Comparison of ENCODE assay signal across 8 mouse cellular contexts in the genomic region with DNA sequence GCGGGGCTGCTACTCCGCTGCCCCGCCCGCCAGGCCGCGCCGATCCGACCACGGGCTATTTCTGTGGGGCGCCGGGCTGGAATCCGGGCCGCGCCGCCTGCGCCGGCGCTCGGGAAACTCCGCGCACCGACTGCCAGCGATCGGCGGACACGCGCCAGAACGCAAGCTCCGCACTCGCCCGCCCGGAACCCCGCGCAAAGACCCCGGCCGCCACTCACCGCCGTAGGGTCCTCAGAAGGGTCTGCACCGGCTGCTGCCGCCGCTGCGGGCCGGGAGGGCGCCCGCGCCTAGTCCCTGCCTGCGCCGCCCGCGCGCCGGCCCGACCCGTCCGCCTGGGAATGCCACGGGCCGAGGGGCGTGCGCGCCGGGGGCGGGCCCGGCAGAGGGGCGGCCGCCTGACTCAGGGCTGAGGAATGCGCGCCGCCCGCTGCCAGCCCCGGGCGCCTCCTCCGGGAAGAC. TPM values are rescaled to one million over a fixed set of nuclear protein-coding genes. Genes with fewer than 3 reads are reported as not detected.
DNase-seq lines count a peak whose midpoint lies in the region; ATAC-seq and TF ChIP-seq lines count a peak whose summit lies in the region.

A gene (minus strand): TSS at position 350 of the 459 bp plus-strand sequence.

- 0% methylated on average over 61 of the region's 72 CpGs for whole genome bisulfite sequencing in hindbrain, embryonic 15.5 days
- under 1% methylated on average over 72 of the region's 72 CpGs for WGBS in limb, embryonic 10.5 days
- under 1% methylated on average over 58 of the region's 72 CpGs for WGBS in midbrain, embryonic 13.5 days

- no peak for TF ChIP-seq CTCF in layer of hippocampus, adult 2 months (conservative IDR thresholded peaks at IDR 0.05)

- no peak for DNase-seq in layer of hippocampus, adult 2 months (ENCODE audit: low spot score in 2 of 2)
- DNase-seq in layer of hippocampus, adult 9-10 months (ENCODE audit: low spot score), result no peak
- DNase-seq in adrenal gland, postnatal 36 days, result peak; percentile 83 to 89
- peak; percentile 51 to 54 for DNase-seq in gastrocnemius, adult 8-10 months (ENCODE audit: low spot score in 2 of 2)
- peak; percentile 74 for DNase-seq in limb, embryonic 10.5 days (ENCODE audit: low spot score)
- no peak for DNase-seq in frontal cortex, postnatal 10 days (ENCODE audit: low spot score in 2 of 2)

- peak within 1 kb of the TSS; percentile 75 for H3K9ac ChIP-seq in hindbrain, embryonic 15.5 days
- peak within 1 kb of the TSS; percentile 83 for H3K9ac ChIP-seq in midbrain, embryonic 13.5 days (replicated peaks)

- H3K27me3 ChIP-seq in hindbrain, embryonic 15.5 days, result peaks cover 19% of the 10 kb centered on the region
- H3K27me3 ChIP-seq in limb, embryonic 10.5 days (ENCODE audit: low read depth, poor library complexity, severe bottlenecking), result peaks cover 13% of the 10 kb centered on the region; the same call in 1 of the 2 replicates
- H3K27me3 ChIP-seq in midbrain, embryonic 13.5 days, result peaks cover 50% of the 10 kb centered on the region

- peak within 1 kb of the TSS; percentile 88 for H3K27ac ChIP-seq in layer of hippocampus, adult 2 months
- H3K27ac ChIP-seq in hindbrain, embryonic 15.5 days (replicated peaks), result peak within 1 kb of the TSS; percentile 69
- H3K27ac ChIP-seq in limb, embryonic 10.5 days, result peak within 1 kb of the TSS; percentile 93
- peak within 1 kb of the TSS; percentile 53 for H3K27ac ChIP-seq in midbrain, embryonic 13.5 days

- peaks cover 70% of the 10 kb centered on the region for H3K4me1 ChIP-seq in hindbrain, embryonic 15.5 days (replicated peaks)
- H3K4me1 ChIP-seq in limb, embryonic 10.5 days, result peaks cover 72% of the 10 kb centered on the region
- H3K4me1 ChIP-seq in midbrain, embryonic 13.5 days (replicated peaks), result peaks cover 32% of the 10 kb centered on the region

- no peaks in the 10 kb centered on the region for H3K9me3 ChIP-seq in hindbrain, embryonic 15.5 days
- H3K9me3 ChIP-seq in limb, embryonic 10.5 days (replicated peaks), result no peaks in the 10 kb centered on the region
- H3K9me3 ChIP-seq in midbrain, embryonic 13.5 days, result no peaks in the 10 kb centered on the region

- ATAC-seq in hindbrain, embryonic 15.5 days (ENCODE audit: low FRiP score, low read depth), result no peak
- ATAC-seq in midbrain, embryonic 13.5 days, result peak; percentile 12

- H3K36me3 ChIP-seq in hindbrain, embryonic 15.5 days, result no peaks in the 10 kb centered on the region
- no peaks in the 10 kb centered on the region for H3K36me3 ChIP-seq in limb, embryonic 10.5 days
- H3K36me3 ChIP-seq in midbrain, embryonic 13.5 days, result no peaks in the 10 kb centered on the region

- H3K4me3 ChIP-seq in layer of hippocampus, adult 2 months, result peak within 1 kb of the TSS; percentile 62
- H3K4me3 ChIP-seq in hindbrain, embryonic 15.5 days, result peak within 1 kb of the TSS; percentile 69
- H3K4me3 ChIP-seq in limb, embryonic 10.5 days, result peak within 1 kb of the TSS; percentile 92
- H3K4me3 ChIP-seq in midbrain, embryonic 13.5 days (replicated peaks), result peak within 1 kb of the TSS; percentile 65

- H3K4me2 ChIP-seq in hindbrain, embryonic 15.5 days, result peak within 1 kb of the TSS; percentile 98
- peak within 1 kb of the TSS; percentile 99 for H3K4me2 ChIP-seq in midbrain, embryonic 13.5 days (replicated peaks)

RNA-seq across cellular contexts. Expression of the gene that starts here (rescaled TPM):
- 10 to 100 TPM; 13.4 to 13.8 TPM for total RNA-seq in layer of hippocampus, adult 2 months (2021)
- 10 to 100 TPM; 24.7 to 36.8 TPM for total RNA-seq in adrenal gland, postnatal 36 days (2021)
- 10 to 100 TPM; 13.0 to 16.3 (median 14.4) TPM for total RNA-seq in gastrocnemius, adult 8-10 months (2022)
- 24.8 and 29.2 TPM in 2 replicates for polyA plus RNA-seq in hindbrain, embryonic 15.5 days (2015; fragmentation: Nextera tagmentation; extraction: Ambion mirVana)
- 28.1 and 31.1 TPM in 2 replicates for polyA plus RNA-seq in limb, embryonic 10.5 days (2016; fragmentation: Nextera tagmentation; extraction: Ambion mirVana)
- polyA plus RNA-seq in midbrain, embryonic 13.5 days (2015; fragmentation: Nextera tagmentation; extraction: Ambion mirVana), result 13.6 and 14.8 TPM in 2 replicates

Comparison
In these comparisons a context has a peak if more than half of its experiments do, and no peak if none do; other contexts are left out.
1. DNase-seq: peak in adrenal gland, postnatal 36 days (2 of 2), gastrocnemius, adult 8-10 months (2 of 2) and limb, embryonic 10.5 days (single experiment); none in layer of hippocampus, adult 2 months (0 of 2), layer of hippocampus, adult 9-10 months (single experiment) and frontal cortex, postnatal 10 days (0 of 2).
2. Peak in every context shown above with its lines, with median percentiles within 50 percentile points of each other: H3K27ac ChIP-seq and H3K4me3 ChIP-seq.